Mouse (Mus musculus) bone marrow macrophage, adult 2 months (primary cell): ENCODE measurements at regions not wholly inside any gene's neighbourhood (a gene's known extent, or its start where the extent isn't known, plus 50 kb on each side); places are given as distances from the start of the nearest gene placed in this dataset.

Experiments used
- CTCF ChIP-seq: IDR thresholded peaks from 2 replicates; pipeline ENCODE4 v1.5.1; 2012; ENCODE audit warnings: low read depth, mild to moderate bottlenecking, low read length, moderate library complexity
- POLR2A ChIP-seq: IDR thresholded peaks from 2 replicates; pipeline ENCODE4 v1.6.1; 2012; ENCODE audit warnings: mild to moderate bottlenecking, low read depth, low read length, borderline replicate concordance

GRCm38 (mm10) chr3:66494442-66495113, 197.9 kb upstream of the Veph1 start:
- TF ChIP-seq CTCF (no peak), POLR2A (no peak)
